Mouse (Mus musculus): ENCODE data around the gene Ms4a4d. TPM values are rescaled to one million over a fixed set of nuclear protein-coding genes. Genes with fewer than 3 reads are reported as not detected.

Gene Ms4a4d
- 14.6 and 15.4 TPM in 2 replicates for polyA plus RNA-seq (2012; rRNA removed)

GRCm38 (mm10) chr19:11536593-11536992, at the start of gene Ms4a4d:
Gene Ms4a4d (plus strand): TSS chr19:11536801.

GRCm38 (mm10) chr19:11516246-11516645, 20.4 kb upstream of the Ms4a4d start, which contains the start of gene Ms4a6b:
Gene Ms4a6b (plus strand): TSS chr19:11516512.

GRCm38 (mm10) chr19:11604603-11605002, 68.0 kb downstream of the Ms4a4d start, which contains the start of gene Ms4a6d:
Gene Ms4a6d (minus strand): TSS chr19:11604849.

Other genes starting within 250 kb of the Ms4a4d start
- 0.21 and 0.23 TPM in 2 replicates for gene Ms4a14, start 222.3 kb upstream of the Ms4a4d start, polyA plus RNA-seq (2012; rRNA removed)
- gene Ms4a7, start 200.7 kb upstream of the Ms4a4d start, polyA plus RNA-seq (2012; rRNA removed) = 3.5 and 4.3 TPM in 2 replicates
- gene Ms4a4a, start 161.3 kb upstream of the Ms4a4d start, polyA plus RNA-seq (2012; rRNA removed) = 0.38 and 0.96 TPM in 2 replicates
- gene Ms4a4c, start 132.0 kb upstream of the Ms4a4d start, polyA plus RNA-seq (2012; rRNA removed) = 0.16 TPM in 1 of 2 replicates, not detected in the other
- gene Ms4a4b, start 93.2 kb upstream of the Ms4a4d start, polyA plus RNA-seq (2012; rRNA removed) = 0.59 and 1.1 TPM in 2 replicates
- 1.3 and 2.6 TPM in 2 replicates for gene Ms4a6c, start 67.4 kb upstream of the Ms4a4d start, polyA plus RNA-seq (2012; rRNA removed)
- 0.41 TPM in 1 of 2 replicates, not detected in the other for gene Gm8369, start 50.9 kb upstream of the Ms4a4d start, polyA plus RNA-seq (2012; rRNA removed)
- 1.9 TPM in 2 replicates for gene Ms4a6b, start 20.3 kb upstream of the Ms4a4d start, polyA plus RNA-seq (2012; rRNA removed)
- gene Ms4a6d, start 68.0 kb downstream of the Ms4a4d start, polyA plus RNA-seq (2012; rRNA removed) = 1.2 TPM in 2 replicates
- not detected in 2 replicates for gene Ms4a2, start 86.9 kb downstream of the Ms4a4d start, polyA plus RNA-seq (2012; rRNA removed)
- not detected in 2 replicates for gene Ms4a3, start 104.0 kb downstream of the Ms4a4d start, polyA plus RNA-seq (2012; rRNA removed)
- gene Oosp2, start 123.8 kb downstream of the Ms4a4d start, polyA plus RNA-seq (2012; rRNA removed) = not detected in 2 replicates
- gene Oosp1, start 154.3 kb downstream of the Ms4a4d start, polyA plus RNA-seq (2012; rRNA removed) = not detected in 2 replicates
- gene Oosp3, start 160.3 kb downstream of the Ms4a4d start, polyA plus RNA-seq (2012; rRNA removed) = not detected in 2 replicates
- not detected in 2 replicates for gene Gif, start 210.8 kb downstream of the Ms4a4d start, polyA plus RNA-seq (2012; rRNA removed)
- 6.7 and 7.3 TPM in 2 replicates for gene Mrpl16, start 233.6 kb downstream of the Ms4a4d start, polyA plus RNA-seq (2012; rRNA removed)

All from colon, adult 2 months (tissue).